Mouse (Mus musculus): ENCODE measurements around the gene Pmp22. TPM values are rescaled to one million over a fixed set of nuclear protein-coding genes. Genes with fewer than 3 reads are reported as not detected.
A peak's percentile ranks its signal among the peaks of the same experiment; 100 is the strongest.

Gene Pmp22
- 119 and 126 TPM in 2 replicates for polyA plus RNA-seq (2015; fragmentation: Nextera tagmentation; extraction: Ambion mirVana)

DNA sequence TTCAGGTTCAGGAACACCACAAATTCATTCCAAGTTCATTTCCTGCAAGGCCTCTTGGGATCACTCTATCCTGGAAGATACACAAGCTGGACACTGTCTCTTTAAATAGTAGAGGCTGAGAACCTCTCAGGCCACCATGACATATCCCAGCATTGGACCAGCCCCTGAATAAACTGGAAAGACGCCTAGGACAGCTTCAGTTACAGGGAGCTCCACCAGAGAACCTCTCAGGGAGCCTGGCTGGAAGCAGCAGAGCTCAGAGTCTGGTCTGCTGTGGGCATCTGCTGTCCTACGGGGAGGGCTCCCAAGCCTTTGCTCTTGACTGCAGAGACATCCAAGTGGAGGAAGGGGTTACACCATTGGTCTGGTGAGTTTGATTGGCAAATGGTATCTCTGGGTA, at the start of gene Pmp22:
Gene Pmp22, plus strand, starts transcription at position 199 of the 400 bp plus-strand sequence.
- H3K4me1 ChIP-seq (ENCODE audit: control insufficient read depth, insufficient read depth, low read length): peaks cover 25% of the 10 kb centered on the region
- no peaks in the 10 kb centered on the region for H3K36me3 ChIP-seq (ENCODE audit: control insufficient read depth, insufficient read depth)
- H3K4me3 ChIP-seq (ENCODE audit: low read length): peak within 1 kb of the TSS; percentile 9; the same call in 1 of the 2 replicates
- ATAC-seq (replicated peaks; ENCODE audit: extremely low read depth, insufficient read depth, low FRiP score): no peak
- peak within 1 kb of the TSS; percentile 37 for H3K27ac ChIP-seq (ENCODE audit: low read length)
- H3K4me2 ChIP-seq (ENCODE audit: low read depth, low read length): peak within 1 kb of the TSS; percentile 63
- 58% methylated on average over 2 of the region's 2 CpGs for WGBS
- no peaks in the 10 kb centered on the region for H3K9me3 ChIP-seq (replicated peaks; ENCODE audit: control insufficient read depth, low read length)
- H3K9ac ChIP-seq (ENCODE audit: low read length): peak within 1 kb of the TSS; percentile 15; the same call in 1 of the 2 replicates
- H3K27me3 ChIP-seq (ENCODE audit: control insufficient read depth, insufficient read depth, low read length): no peaks in the 10 kb centered on the region

DNA sequence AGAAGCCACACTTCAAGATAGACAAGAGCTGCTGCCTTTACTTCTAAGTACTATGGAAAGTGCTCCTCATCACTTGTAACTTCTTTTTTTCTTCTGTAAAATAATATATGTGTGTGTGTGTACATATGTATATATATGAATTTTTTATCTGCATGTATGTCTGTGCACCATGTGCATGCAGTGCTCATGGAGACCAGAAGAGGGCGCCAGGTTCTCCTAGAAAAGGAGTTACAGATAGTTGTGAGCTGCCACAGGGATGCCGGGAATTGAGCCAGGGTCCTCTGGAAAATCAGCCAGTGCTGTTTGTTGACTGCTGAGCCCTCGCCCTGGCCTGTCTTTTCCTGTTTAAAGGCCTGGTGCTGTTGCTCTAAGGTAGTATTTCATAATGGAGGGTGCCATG, 44.2 kb upstream of the Pmp22 start:
- Histone ChIP-seq H3K4me2 (ENCODE audit: low read depth, low read length) (no peak overlapping the region), H3K9me3 (replicated peaks; ENCODE audit: control insufficient read depth, low read length) (peaks cover 6% of the 10 kb centered on the region), H3K36me3 (ENCODE audit: control insufficient read depth, insufficient read depth) (no peaks in the 10 kb centered on the region), H3K27ac (ENCODE audit: low read length) (no peak overlapping the region), H3K27me3 (ENCODE audit: control insufficient read depth, insufficient read depth, low read length) (no peaks in the 10 kb centered on the region), H3K4me1 (ENCODE audit: control insufficient read depth, insufficient read depth, low read length) (no peaks in the 10 kb centered on the region), H3K4me3 (ENCODE audit: low read length) (no peak overlapping the region), H3K9ac (ENCODE audit: low read length) (no peak overlapping the region)
- WGBS: 80% methylated on average over 3 of the region's 3 CpGs
- ATAC-seq (replicated peaks; ENCODE audit: extremely low read depth, insufficient read depth, low FRiP score): no peak

DNA sequence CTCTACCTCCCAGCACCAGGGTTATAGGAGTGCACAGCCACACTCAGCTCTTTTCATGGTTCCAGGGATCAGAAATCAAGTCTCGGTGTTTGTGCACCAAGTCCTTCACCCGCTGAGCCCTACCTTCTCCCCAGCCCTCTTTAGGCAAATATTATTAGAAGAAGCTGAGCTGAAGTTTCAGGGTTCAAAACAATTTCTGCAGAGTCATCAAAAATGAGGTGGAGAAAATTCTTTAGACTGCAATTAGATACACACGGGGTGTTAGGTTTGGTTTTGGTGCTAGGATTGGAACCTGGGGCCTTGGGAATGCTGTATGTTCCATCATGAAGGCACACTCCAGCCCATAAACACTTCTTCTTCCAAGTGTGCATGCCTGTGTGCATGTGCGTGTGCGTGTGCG, 40.1 kb upstream of the Pmp22 start:
- H3K27me3 ChIP-seq (ENCODE audit: control insufficient read depth, insufficient read depth, low read length): no peaks in the 10 kb centered on the region
- H3K4me1 ChIP-seq (ENCODE audit: control insufficient read depth, insufficient read depth, low read length): no peaks in the 10 kb centered on the region
- H3K9ac ChIP-seq (ENCODE audit: low read length): no peak overlapping the region
- H3K4me3 ChIP-seq (ENCODE audit: low read length): no peak overlapping the region
- ATAC-seq (replicated peaks; ENCODE audit: extremely low read depth, insufficient read depth, low FRiP score): no peak
- H3K27ac ChIP-seq (ENCODE audit: low read length): no peak overlapping the region
- 92% methylated on average over 6 of the region's 6 CpGs for WGBS
- H3K36me3 ChIP-seq (ENCODE audit: control insufficient read depth, insufficient read depth): no peaks in the 10 kb centered on the region
- no peak overlapping the region for H3K4me2 ChIP-seq (ENCODE audit: low read depth, low read length)
- peaks cover 6% of the 10 kb centered on the region for H3K9me3 ChIP-seq (replicated peaks; ENCODE audit: control insufficient read depth, low read length)

DNA sequence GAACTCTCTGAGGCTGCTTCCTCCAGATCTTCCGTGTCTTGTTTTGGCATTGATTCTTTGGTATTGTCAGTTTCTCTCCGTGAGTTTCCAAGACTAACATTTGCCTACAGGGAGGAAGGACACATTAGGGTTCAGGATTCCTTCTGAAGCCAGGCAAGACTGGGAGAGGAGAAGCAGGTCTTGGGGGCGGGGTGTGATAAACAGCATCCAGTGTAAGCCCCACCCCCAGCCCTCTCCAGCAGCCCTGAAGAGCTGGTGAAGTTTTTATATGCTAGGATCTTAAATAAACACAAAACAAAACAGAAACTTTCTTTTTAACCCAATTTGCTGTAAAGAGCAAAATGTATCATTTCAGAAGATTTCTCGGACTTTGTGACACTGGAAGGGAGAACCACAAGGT, 38.6 kb upstream of the Pmp22 start:
- 35% methylated on average over 4 of the region's 4 CpGs for WGBS
- Histone ChIP-seq H3K9ac (ENCODE audit: low read length) (no peak overlapping the region), H3K9me3 (replicated peaks; ENCODE audit: control insufficient read depth, low read length) (no peaks in the 10 kb centered on the region), H3K36me3 (ENCODE audit: control insufficient read depth, insufficient read depth) (no peaks in the 10 kb centered on the region), H3K27ac (ENCODE audit: low read length) (no peak overlapping the region), H3K27me3 (ENCODE audit: control insufficient read depth, insufficient read depth, low read length) (no peaks in the 10 kb centered on the region), H3K4me3 (ENCODE audit: low read length) (no peak overlapping the region), H3K4me2 (ENCODE audit: low read depth, low read length) (no peak overlapping the region), H3K4me1 (ENCODE audit: control insufficient read depth, insufficient read depth, low read length) (no peaks in the 10 kb centered on the region)
- ATAC-seq (replicated peaks; ENCODE audit: extremely low read depth, insufficient read depth, low FRiP score): no peak

DNA sequence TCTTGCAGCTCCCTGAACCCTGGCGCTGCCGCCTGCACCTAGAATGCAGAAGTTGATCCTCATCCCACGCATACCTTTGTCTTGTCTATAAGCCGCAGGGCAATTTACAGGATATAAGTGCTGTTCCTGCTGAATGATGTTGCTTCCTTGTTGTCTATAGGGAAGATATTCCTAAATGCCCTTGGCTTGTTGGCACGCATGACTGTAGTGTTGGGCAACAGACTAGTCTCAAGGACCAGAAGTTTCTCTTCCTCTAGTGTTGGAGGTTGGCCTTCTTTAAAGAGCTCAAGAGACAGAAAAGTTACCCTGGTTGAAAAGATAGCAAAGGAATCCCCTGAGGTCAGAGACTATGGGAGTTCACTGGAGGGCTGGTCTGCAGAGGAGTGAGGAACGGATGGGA, 37.8 kb upstream of the Pmp22 start:
- H3K4me1 ChIP-seq (ENCODE audit: control insufficient read depth, insufficient read depth, low read length): no peaks in the 10 kb centered on the region
- H3K27me3 ChIP-seq (ENCODE audit: control insufficient read depth, insufficient read depth, low read length): no peaks in the 10 kb centered on the region
- no peaks in the 10 kb centered on the region for H3K36me3 ChIP-seq (ENCODE audit: control insufficient read depth, insufficient read depth)
- ATAC-seq (replicated peaks; ENCODE audit: extremely low read depth, insufficient read depth, low FRiP score): no peak
- no peak overlapping the region for H3K4me2 ChIP-seq (ENCODE audit: low read depth, low read length)
- H3K9ac ChIP-seq (ENCODE audit: low read length): no peak overlapping the region
- no peak overlapping the region for H3K4me3 ChIP-seq (ENCODE audit: low read length)
- H3K9me3 ChIP-seq (replicated peaks; ENCODE audit: control insufficient read depth, low read length): no peaks in the 10 kb centered on the region
- WGBS: 84% methylated on average over 6 of the region's 6 CpGs
- H3K27ac ChIP-seq (ENCODE audit: low read length): no peak overlapping the region

DNA sequence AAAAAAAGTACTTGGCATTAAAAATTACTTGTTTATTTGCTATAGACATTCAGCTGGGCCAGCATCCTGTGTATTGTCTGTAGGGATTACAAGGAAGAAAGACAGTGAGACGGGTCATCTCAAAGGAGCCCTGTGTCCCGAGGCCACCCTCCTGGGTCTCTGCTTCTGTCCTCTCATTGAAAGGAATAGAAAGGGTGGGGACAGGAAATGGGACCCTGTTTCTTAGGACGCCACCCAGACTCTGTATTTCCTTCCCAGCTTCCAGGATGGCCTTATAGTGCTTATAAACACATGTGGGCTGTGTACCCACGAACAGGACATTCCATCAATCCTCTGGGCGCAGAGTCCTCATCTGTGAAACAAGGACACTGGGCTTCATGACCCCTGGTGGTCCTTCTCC, 36.5 kb upstream of the Pmp22 start:
- H3K36me3 ChIP-seq (ENCODE audit: control insufficient read depth, insufficient read depth): no peaks in the 10 kb centered on the region
- no peaks in the 10 kb centered on the region for H3K27me3 ChIP-seq (ENCODE audit: control insufficient read depth, insufficient read depth, low read length)
- no peaks in the 10 kb centered on the region for H3K9me3 ChIP-seq (replicated peaks; ENCODE audit: control insufficient read depth, low read length)
- 53% methylated on average over 5 of the region's 5 CpGs for WGBS
- H3K4me2 ChIP-seq (ENCODE audit: low read depth, low read length): no peak overlapping the region
- no peaks in the 10 kb centered on the region for H3K4me1 ChIP-seq (ENCODE audit: control insufficient read depth, insufficient read depth, low read length)
- H3K4me3 ChIP-seq (ENCODE audit: low read length): no peak overlapping the region
- ATAC-seq (replicated peaks; ENCODE audit: extremely low read depth, insufficient read depth, low FRiP score): no peak
- no peak overlapping the region for H3K9ac ChIP-seq (ENCODE audit: low read length)
- H3K27ac ChIP-seq (ENCODE audit: low read length): no peak overlapping the region

DNA sequence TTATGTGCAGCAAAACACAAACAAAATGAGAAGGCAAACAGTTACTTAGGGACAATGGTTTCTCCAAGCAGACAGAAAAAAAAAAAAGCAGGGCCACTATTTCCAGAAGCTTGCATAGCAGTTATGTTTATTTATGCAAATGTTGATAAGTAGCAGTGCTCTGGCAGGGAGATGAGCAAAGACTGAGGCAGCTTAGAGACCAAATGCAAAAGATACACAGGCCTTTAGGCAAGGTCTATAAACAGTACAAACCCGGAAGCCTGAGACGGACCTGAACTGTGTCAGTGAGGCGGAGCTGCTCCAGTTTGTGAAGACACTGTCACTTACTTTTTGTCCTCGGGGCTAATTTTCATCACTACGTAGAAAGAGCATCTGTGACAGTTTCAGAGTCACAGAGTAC, 35.2 kb upstream of the Pmp22 start:
- Histone ChIP-seq H3K4me3 (ENCODE audit: low read length) (no peak overlapping the region), H3K27me3 (ENCODE audit: control insufficient read depth, insufficient read depth, low read length) (no peaks in the 10 kb centered on the region), H3K4me2 (ENCODE audit: low read depth, low read length) (no peak overlapping the region), H3K4me1 (ENCODE audit: control insufficient read depth, insufficient read depth, low read length) (no peaks in the 10 kb centered on the region), H3K27ac (ENCODE audit: low read length) (no peak overlapping the region), H3K9me3 (replicated peaks; ENCODE audit: control insufficient read depth, low read length) (no peaks in the 10 kb centered on the region), H3K36me3 (ENCODE audit: control insufficient read depth, insufficient read depth) (no peaks in the 10 kb centered on the region), H3K9ac (ENCODE audit: low read length) (no peak overlapping the region)
- no peak for ATAC-seq (replicated peaks; ENCODE audit: extremely low read depth, insufficient read depth, low FRiP score)
- 62% methylated on average over 5 of the region's 5 CpGs for WGBS

DNA sequence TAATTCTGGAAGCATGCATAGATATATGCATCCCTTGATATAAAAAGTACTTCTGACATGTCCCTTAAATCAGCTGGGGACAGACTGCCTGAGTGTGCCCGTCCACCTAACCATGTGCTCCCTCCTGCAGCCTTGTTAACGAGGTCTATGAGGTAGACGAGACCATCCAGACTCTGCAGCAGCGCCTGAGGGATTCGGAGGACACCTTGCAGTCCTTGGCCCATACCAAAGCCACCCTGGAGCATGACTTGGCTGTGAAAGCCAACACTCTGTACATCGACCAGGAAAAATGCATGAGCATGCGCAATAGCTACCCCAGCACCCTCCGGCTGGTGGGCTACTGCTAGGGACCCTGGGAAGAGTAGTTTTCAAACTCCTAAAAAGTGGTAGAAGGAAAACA, 34.3 kb upstream of the Pmp22 start:
- no peak overlapping the region for H3K27ac ChIP-seq (ENCODE audit: low read length)
- no peaks in the 10 kb centered on the region for H3K27me3 ChIP-seq (ENCODE audit: control insufficient read depth, insufficient read depth, low read length)
- no peak overlapping the region for H3K9ac ChIP-seq (ENCODE audit: low read length)
- no peaks in the 10 kb centered on the region for H3K4me1 ChIP-seq (ENCODE audit: control insufficient read depth, insufficient read depth, low read length)
- 84% methylated on average over 8 of the region's 8 CpGs for WGBS
- no peak for ATAC-seq (replicated peaks; ENCODE audit: extremely low read depth, insufficient read depth, low FRiP score)
- no peaks in the 10 kb centered on the region for H3K36me3 ChIP-seq (ENCODE audit: control insufficient read depth, insufficient read depth)
- H3K4me2 ChIP-seq (ENCODE audit: low read depth, low read length): no peak overlapping the region
- no peak overlapping the region for H3K4me3 ChIP-seq (ENCODE audit: low read length)
- H3K9me3 ChIP-seq (replicated peaks; ENCODE audit: control insufficient read depth, low read length): no peaks in the 10 kb centered on the region

DNA sequence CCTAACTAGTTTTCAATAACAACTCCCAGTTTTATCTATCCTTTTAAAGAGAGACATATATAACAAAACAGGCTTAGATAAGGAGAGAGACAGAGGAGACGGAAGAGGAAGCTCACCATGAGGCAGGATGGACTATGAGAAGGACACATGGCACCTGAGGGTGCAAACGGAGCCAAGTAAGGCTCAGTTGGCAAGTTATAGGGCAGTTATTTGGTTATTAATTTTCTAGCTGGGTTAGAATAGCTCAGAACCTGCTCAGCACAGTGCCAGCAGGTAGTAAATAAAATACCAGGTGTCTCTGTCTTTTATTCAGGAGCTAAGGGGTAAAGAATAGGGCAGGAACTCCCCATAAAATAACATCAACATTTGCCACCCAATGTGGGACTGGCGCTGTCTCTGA, 30.8 kb upstream of the Pmp22 start:
- H3K9me3 ChIP-seq (replicated peaks; ENCODE audit: control insufficient read depth, low read length): no peaks in the 10 kb centered on the region
- H3K9ac ChIP-seq (ENCODE audit: low read length): no peak overlapping the region
- 71% methylated on average over 3 of the region's 3 CpGs for WGBS
- no peaks in the 10 kb centered on the region for H3K4me1 ChIP-seq (ENCODE audit: control insufficient read depth, insufficient read depth, low read length)
- ATAC-seq (replicated peaks; ENCODE audit: extremely low read depth, insufficient read depth, low FRiP score): no peak
- H3K36me3 ChIP-seq (ENCODE audit: control insufficient read depth, insufficient read depth): no peaks in the 10 kb centered on the region
- H3K27me3 ChIP-seq (ENCODE audit: control insufficient read depth, insufficient read depth, low read length): no peaks in the 10 kb centered on the region
- no peak overlapping the region for H3K27ac ChIP-seq (ENCODE audit: low read length)
- no peak overlapping the region for H3K4me2 ChIP-seq (ENCODE audit: low read depth, low read length)
- H3K4me3 ChIP-seq (ENCODE audit: low read length): no peak overlapping the region

DNA sequence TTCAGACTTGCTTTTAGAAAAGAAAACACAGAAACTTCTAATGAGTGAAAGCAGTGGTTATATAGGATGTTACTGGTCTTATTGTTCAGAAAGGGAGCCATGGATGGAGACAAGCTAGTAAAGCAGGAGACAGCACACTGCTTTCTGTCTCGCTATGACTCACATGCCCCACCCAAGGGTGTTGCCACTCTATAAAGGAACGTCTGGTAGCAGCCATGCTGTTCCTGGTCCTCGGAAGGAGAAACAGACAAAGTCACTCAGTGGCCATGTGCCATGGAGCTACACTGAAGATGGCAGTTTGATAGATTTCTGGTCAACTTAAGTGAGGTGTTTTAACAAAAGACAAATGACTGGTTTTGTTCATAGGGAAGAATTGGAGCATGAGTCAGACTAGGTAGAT, 29.4 kb upstream of the Pmp22 start:
- Histone ChIP-seq H3K4me2 (ENCODE audit: low read depth, low read length) (no peak overlapping the region), H3K36me3 (ENCODE audit: control insufficient read depth, insufficient read depth) (no peaks in the 10 kb centered on the region), H3K27me3 (ENCODE audit: control insufficient read depth, insufficient read depth, low read length) (no peaks in the 10 kb centered on the region), H3K4me1 (ENCODE audit: control insufficient read depth, insufficient read depth, low read length) (no peaks in the 10 kb centered on the region), H3K4me3 (ENCODE audit: low read length) (no peak overlapping the region), H3K9ac (ENCODE audit: low read length) (no peak overlapping the region), H3K9me3 (replicated peaks; ENCODE audit: control insufficient read depth, low read length) (no peaks in the 10 kb centered on the region), H3K27ac (ENCODE audit: low read length) (no peak overlapping the region)
- no peak for ATAC-seq (replicated peaks; ENCODE audit: extremely low read depth, insufficient read depth, low FRiP score)
- 72% methylated on average over 3 of the region's 3 CpGs for WGBS

Data from heart, embryonic 16.5 days (tissue).